Mouse (Mus musculus) heart, adult 18-20 months (tissue): Measurements from ENCODE around the gene Klf9. TPM values are rescaled to one million over a fixed set of nuclear protein-coding genes. Genes with fewer than 3 reads are reported as not detected.
A peak's percentile ranks its signal among the peaks of the same experiment; 100 is the strongest.

Source experiments
- DNase-seq, 2 experiments: peaks; one replicate each; pipeline ENCODE4 v3.0.0; 2021 to 2022; ENCODE audit warnings: mixed read lengths in 1 of 2
- long read RNA-seq, 2 experiments: library from polyadenylated mRNA; stranded (forward); transcript quantifications; one replicate each; pipeline ENCODE4 v2.0.0; 2021
- total RNA-seq, 2 experiments: library from RNA; stranded (reverse); gene quantifications; 2 replicates each; pipeline ENCODE4 v1.2.3; 2021

Gene Klf9
- 100 to 1,000 TPM in 1 of 2 experiments, 10 to 100 TPM in 1; 98.5 to 136 TPM for total RNA-seq
- long read RNA-seq, experiment 1, full-length matches to known transcripts = 9 of 113 reads
- long read RNA-seq, experiment 1, partial matches to known transcripts = 0 of 113 reads
- long read RNA-seq, experiment 1, other reads (novel, unspliced or antisense) = 104 of 113 reads
- long read RNA-seq, experiment 2, full-length matches to known transcripts = 8 of 96 reads
- long read RNA-seq, experiment 2, partial matches to known transcripts = 0 of 96 reads
- long read RNA-seq, experiment 2, other reads (novel, unspliced or antisense) = 88 of 96 reads

GRCm38 (mm10) chr19:23140689-23141317 is at the start of gene Klf9:
Gene Klf9, plus strand, starts transcription at chr19:23141226.
- peak; percentile 97 to 99 for DNase-seq

GRCm38 (mm10) chr19:23091586-23091985 is 49.4 kb upstream of the Klf9 start:
- no peak for DNase-seq

- no peak for DNase-seq
Measured at GRCm38 (mm10) chr19:23093548-23093947, 47.5 kb upstream of the Klf9 start.

GRCm38 (mm10) chr19:23094906-23095305 is 46.1 kb upstream of the Klf9 start:
- DNase-seq = no peak

GRCm38 (mm10) chr19:23106859-23107258 is 34.2 kb upstream of the Klf9 start:
- no peak for DNase-seq

GRCm38 (mm10) chr19:23107335-23107734 is 33.7 kb upstream of the Klf9 start:
- DNase-seq = no peak

- DNase-seq = no peak
Measured at GRCm38 (mm10) chr19:23121875-23122274, 19.2 kb upstream of the Klf9 start.

GRCm38 (mm10) chr19:23124023-23124550 is 16.9 kb upstream of the Klf9 start:
- DNase-seq = no peak

GRCm38 (mm10) chr19:23125227-23126150 is 15.5 kb upstream of the Klf9 start:
- peak; percentile 61 to 77 for DNase-seq

- no peak for DNase-seq
Measured at GRCm38 (mm10) chr19:23129908-23130307, 11.1 kb upstream of the Klf9 start.

- DNase-seq = peak in 1 of 2 experiments; percentile 20
Measured at GRCm38 (mm10) chr19:23132106-23132635, 8.9 kb upstream of the Klf9 start.

GRCm38 (mm10) chr19:23132720-23133426 is 8.2 kb upstream of the Klf9 start:
- peak in 1 of 2 experiments; percentile 58 for DNase-seq

- DNase-seq = no peak
Measured at GRCm38 (mm10) chr19:23133427-23134094, 7.5 kb upstream of the Klf9 start.

- peak; percentile 93 to 94 for DNase-seq
Measured at GRCm38 (mm10) chr19:23134095-23134440, 7.0 kb upstream of the Klf9 start.

GRCm38 (mm10) chr19:23134441-23135301 is 6.4 kb upstream of the Klf9 start:
- peak; percentile 94 to 98 for DNase-seq

- peak; percentile 95 to 97 for DNase-seq
Measured at GRCm38 (mm10) chr19:23135349-23136201, 5.5 kb upstream of the Klf9 start.

- DNase-seq = peak; percentile 88 to 90
Measured at GRCm38 (mm10) chr19:23136202-23136850, 4.7 kb upstream of the Klf9 start.

- DNase-seq = no peak
Measured at GRCm38 (mm10) chr19:23137295-23137694, 3.7 kb upstream of the Klf9 start.
